ENCODE assay signal across 9 mouse cellular contexts in genomic region chr2:62630446-62630845, GRCm38 (mm10). TPM values are rescaled to one million over a fixed set of nuclear protein-coding genes. Genes with fewer than 3 reads are reported as not detected.
DNase-seq lines count a peak whose midpoint lies in the region; ATAC-seq and TF ChIP-seq lines count a peak whose summit lies in the region.
"Had no signal": no experiment of that assay in that cellular context is flagged by ENCODE, and none has a peak within 500 bp of the region (broad histone marks: within the 10 kb centered on the region; RNA-seq: fewer than 3 reads in every experiment).

No protein-coding gene starts in this region.

- 20% methylated on average over 6 of the region's 6 CpGs for WGBS in heart, postnatal 0 days
- 18% methylated on average over 6 of the region's 6 CpGs for WGBS in heart, embryonic 12.5 days
- 23% methylated on average over 6 of the region's 6 CpGs for WGBS in forebrain, embryonic 16.5 days
- 15% methylated on average over 6 of the region's 6 CpGs for WGBS in lung, adult 2 months

- H3K27me3 ChIP-seq in heart, postnatal 0 days (ENCODE audit: control insufficient read depth, insufficient read depth, low read length) = no peaks in the 10 kb centered on the region
- H3K27me3 ChIP-seq in heart, embryonic 12.5 days (replicated peaks) = no peaks in the 10 kb centered on the region; the same call in 1 of the 2 replicates
- H3K27me3 ChIP-seq in G1E (ENCODE audit: insufficient read depth, low read length) = no peaks in the 10 kb centered on the region
- no peaks in the 10 kb centered on the region for H3K27me3 ChIP-seq in forebrain, embryonic 16.5 days (replicated peaks; ENCODE audit: control insufficient read depth, insufficient read depth, low read length)
- H3K27me3 ChIP-seq: neural tube, embryonic 13.5 days had no signal

- no peak for TF ChIP-seq EP300 in heart, postnatal 0 days (IDR thresholded peaks at IDR 0.05; ENCODE audit: low read depth)

- no peak overlapping the region for H3K4me2 ChIP-seq in heart, postnatal 0 days (ENCODE audit: low read depth, low read length)
- H3K4me2 ChIP-seq in heart, embryonic 12.5 days = no peak overlapping the region
- H3K4me2 ChIP-seq in forebrain, embryonic 16.5 days (ENCODE audit: low read length) = no peak overlapping the region
- H3K4me2 ChIP-seq: neural tube, embryonic 13.5 days had no signal

- H3K9ac ChIP-seq in heart, postnatal 0 days (replicated peaks; ENCODE audit: low read depth, low read length) = no peak overlapping the region
- H3K9ac ChIP-seq in heart, embryonic 12.5 days = no peak overlapping the region
- no peak overlapping the region for H3K9ac ChIP-seq in forebrain, embryonic 16.5 days (replicated peaks; ENCODE audit: low read depth, low read length)
- H3K9ac ChIP-seq: neural tube, embryonic 13.5 days had no signal

- H3K9me3 ChIP-seq in heart, postnatal 0 days (replicated peaks; ENCODE audit: control insufficient read depth, low read length) = no peaks in the 10 kb centered on the region
- no peaks in the 10 kb centered on the region for H3K9me3 ChIP-seq in heart, embryonic 12.5 days (replicated peaks)
- H3K9me3 ChIP-seq in G1E (replicated peaks) = no peaks in the 10 kb centered on the region
- H3K9me3 ChIP-seq in forebrain, embryonic 16.5 days (ENCODE audit: control insufficient read depth, low read length) = no peaks in the 10 kb centered on the region
- H3K9me3 ChIP-seq: neural tube, embryonic 13.5 days had no signal

- no peaks in the 10 kb centered on the region for H3K4me1 ChIP-seq in heart, postnatal 0 days (ENCODE audit: control insufficient read depth, insufficient read depth)
- no peaks in the 10 kb centered on the region for H3K4me1 ChIP-seq in heart, embryonic 12.5 days (replicated peaks)
- peaks cover 23% of the 10 kb centered on the region for H3K4me1 ChIP-seq in G1E (ENCODE audit: insufficient read depth, low read depth, low read length)
- H3K4me1 ChIP-seq in forebrain, embryonic 16.5 days (replicated peaks; ENCODE audit: control insufficient read depth, insufficient read depth, low read length) = 0 out of 2 replicates have a peak, but pooled peaks cover 6% of the 10 kb centered on the region
- H3K4me1 ChIP-seq in lung, adult 2 months (ENCODE audit: control insufficient read depth, insufficient read depth, low read length) = no peaks in the 10 kb centered on the region
- H3K4me1 ChIP-seq: neural tube, embryonic 13.5 days had no signal

- peak; percentile 54 for DNase-seq in heart, postnatal 0 days (ENCODE audit: low spot score)
- DNase-seq in 3T3-L1 (ENCODE audit: low read depth, low spot score) (peak; percentile 67), G1E (ENCODE audit: low spot score) (no peak)
- no peak for DNase-seq in lung, adult 2 months
- no peak for DNase-seq in ovary, postnatal 10 days (ENCODE audit: low spot score)
- no peak for DNase-seq in right cerebral cortex, postnatal 14 days

- no peak overlapping the region for H3K27ac ChIP-seq in heart, postnatal 0 days (ENCODE audit: low read depth)
- no peak overlapping the region for H3K27ac ChIP-seq in heart, embryonic 12.5 days (ENCODE audit: poor library complexity, severe bottlenecking)
- no peak overlapping the region for H3K27ac ChIP-seq in forebrain, embryonic 16.5 days (ENCODE audit: low read length)
- H3K27ac ChIP-seq: neural tube, embryonic 13.5 days had no signal

- no peak for ATAC-seq in heart, postnatal 0 days (ENCODE audit: insufficient read depth, low read depth)
- no peak for ATAC-seq in heart, embryonic 12.5 days (ENCODE audit: insufficient number of reproducible peaks, low FRiP score)
- peak; percentile 68 for ATAC-seq in G1E (ENCODE audit: extremely low read depth, insufficient number of reproducible peaks, low FRiP score, poor library complexity, severe bottlenecking)
- peak; percentile 66 for ATAC-seq in forebrain, embryonic 16.5 days

- H3K4me3 ChIP-seq in heart, postnatal 0 days (ENCODE audit: low read depth, low read length) = no peak overlapping the region
- H3K4me3 ChIP-seq in heart, embryonic 12.5 days = no peak overlapping the region
- no peak overlapping the region for H3K4me3 ChIP-seq in G1E (ENCODE audit: low read depth, low read length)
- no peak overlapping the region for H3K4me3 ChIP-seq in forebrain, embryonic 16.5 days (replicated peaks; ENCODE audit: low read length)
- no peak overlapping the region for H3K4me3 ChIP-seq in lung, adult 2 months (replicated peaks; ENCODE audit: extremely low read depth, low read depth, low read length)
- H3K4me3 ChIP-seq: neural tube, embryonic 13.5 days had no signal

- TF ChIP-seq POLR2A in lung, adult 2 months (IDR thresholded peaks at IDR 0.05; ENCODE audit: borderline replicate concordance, extremely low read depth, low read depth, low read length) = no peak

- peak; percentile 61 for TF ChIP-seq CTCF in heart, postnatal 0 days (IDR thresholded peaks at IDR 0.05; ENCODE audit: low read depth)
- no peak for TF ChIP-seq CTCF in G1E (IDR thresholded peaks at IDR 0.05; ENCODE audit: low read depth, low read length)
- peak; percentile 23; the same call in 1 of the 2 replicates for TF ChIP-seq CTCF in lung, adult 2 months (IDR thresholded peaks at IDR 0.05; ENCODE audit: insufficient read depth, low read length)

- 0 out of 2 replicates have a peak, but pooled peaks cover 3% of the 10 kb centered on the region for H3K36me3 ChIP-seq in heart, postnatal 0 days (replicated peaks; ENCODE audit: control insufficient read depth, insufficient read depth, low read length)
- no peaks in the 10 kb centered on the region for H3K36me3 ChIP-seq in heart, embryonic 12.5 days
- H3K36me3 ChIP-seq in G1E (replicated peaks) = peaks cover 43% of the 10 kb centered on the region
- no peaks in the 10 kb centered on the region for H3K36me3 ChIP-seq in forebrain, embryonic 16.5 days (ENCODE audit: control insufficient read depth, insufficient read depth)
- H3K36me3 ChIP-seq: neural tube, embryonic 13.5 days had no signal

RNA-seq across cellular contexts. Expression of gene Ifih1, which starts 15.6 kb away (rescaled TPM):
- total RNA-seq in heart, postnatal 0 days (2014; rRNA removed; ENCODE audit: low replicate concordance) = 3.2 and 4.3 TPM in 2 replicates
- 2.1 TPM in 2 replicates for polyA plus RNA-seq in heart, postnatal 0 days (2015; fragmentation: Nextera tagmentation; extraction: Ambion mirVana)
- 1.6 TPM in 2 replicates for polyA plus RNA-seq in heart, embryonic 12.5 days (2016; fragmentation: Nextera tagmentation; extraction: Ambion mirVana)
- total RNA-seq in G1E (2014; fragmentation: Nextera tagmentation) (27.5 and 31.9 TPM in 2 replicates), G1E (2017) (16.1 and 20.8 TPM in 2 replicates)
- polyA plus RNA-seq in G1E (2012) = 7.0 and 7.2 TPM in 2 replicates
- 1.2 and 1.4 TPM in 2 replicates for polyA plus RNA-seq in forebrain, embryonic 16.5 days (2015; fragmentation: Nextera tagmentation; extraction: Ambion mirVana)
- polyA plus RNA-seq in lung, adult 2 months (2012; rRNA removed) = 7.6 and 9.7 TPM in 2 replicates

RNA-seq across cellular contexts. Expression of gene Gca, which starts 33.6 kb away (rescaled TPM):
- total RNA-seq in heart, postnatal 0 days (2014; rRNA removed; ENCODE audit: low replicate concordance) = 4.9 and 6.1 TPM in 2 replicates
- polyA plus RNA-seq in heart, postnatal 0 days (2015; fragmentation: Nextera tagmentation; extraction: Ambion mirVana) = 17.8 and 18.5 TPM in 2 replicates
- 14.7 and 16.1 TPM in 2 replicates for polyA plus RNA-seq in heart, embryonic 12.5 days (2016; fragmentation: Nextera tagmentation; extraction: Ambion mirVana)
- total RNA-seq in G1E (2014; fragmentation: Nextera tagmentation) = 32.4 and 38.0 TPM in 2 replicates
- total RNA-seq in G1E (2017) = 4.1 and 4.3 TPM in 2 replicates
- polyA plus RNA-seq in G1E (2012) = 0.56 and 0.90 TPM in 2 replicates
- polyA plus RNA-seq in forebrain, embryonic 16.5 days (2015; fragmentation: Nextera tagmentation; extraction: Ambion mirVana) = 8.8 and 9.2 TPM in 2 replicates
- 6.8 and 9.5 TPM in 2 replicates for polyA plus RNA-seq in lung, adult 2 months (2012; rRNA removed)

RNA-seq across cellular contexts. Expression of gene Fap, which starts 56.6 kb away (rescaled TPM):
- total RNA-seq in heart, postnatal 0 days (2014; rRNA removed; ENCODE audit: low replicate concordance) = 1.7 and 6.0 TPM in 2 replicates
- polyA plus RNA-seq in heart, postnatal 0 days (2015; fragmentation: Nextera tagmentation; extraction: Ambion mirVana) = 1.9 and 2.3 TPM in 2 replicates
- polyA plus RNA-seq in heart, embryonic 12.5 days (2016; fragmentation: Nextera tagmentation; extraction: Ambion mirVana) = 0.34 and 0.41 TPM in 2 replicates
- total RNA-seq in G1E (2014; fragmentation: Nextera tagmentation) (not detected in 2 replicates), G1E (2017) (0.23 TPM in 1 of 2 replicates, not detected in the other)
- not detected in 2 replicates for polyA plus RNA-seq in G1E (2012)
- 1.3 and 1.8 TPM in 2 replicates for polyA plus RNA-seq in forebrain, embryonic 16.5 days (2015; fragmentation: Nextera tagmentation; extraction: Ambion mirVana)
- 0.19 and 0.64 TPM in 2 replicates for polyA plus RNA-seq in lung, adult 2 months (2012; rRNA removed)

Comparison
In these comparisons a context has a peak if more than half of its experiments do, and no peak if none do; other contexts are left out.
1. ATAC-seq: peak in G1E (single experiment) and forebrain, embryonic 16.5 days (single experiment); none in heart, postnatal 0 days (single experiment) and heart, embryonic 12.5 days (single experiment).
2. DNase-seq: peak in heart, postnatal 0 days (single experiment) and 3T3-L1 (single experiment); none in G1E (single experiment), lung, adult 2 months (single experiment), ovary, postnatal 10 days (single experiment) and right cerebral cortex, postnatal 14 days (single experiment).